Mouse (Mus musculus) ES-Bruce4 (cell line): ENCODE results near the gene Krtap8-1. TPM values are rescaled to one million over a fixed set of nuclear protein-coding genes. Genes with fewer than 3 reads are reported as not detected.

ENCODE experiments used
- H3K27ac ChIP-seq: 2 replicates; pipeline ENCODE4 v1.5.1; 2012; ENCODE audit warnings: low read length, inconsistent platforms; ENCODE audit not compliant: insufficient read depth
- H3K27me3 ChIP-seq: 2 replicates; pipeline ENCODE4 v1.6.1; 2012; ENCODE audit warnings: mild to moderate bottlenecking, low read length, inconsistent platforms; ENCODE audit not compliant: control insufficient read depth, poor library complexity, insufficient read depth, severe bottlenecking
- H3K36me3 ChIP-seq: 2 replicates; pipeline ENCODE4 v1.6.1; 2012; ENCODE audit warnings: inconsistent platforms, mild to moderate bottlenecking, low read length, moderate library complexity; ENCODE audit not compliant: control insufficient read depth, poor library complexity, insufficient read depth, severe bottlenecking
- H3K4me1 ChIP-seq: one replicate; pipeline ENCODE4 v1.8.1; 2011; ENCODE audit warnings: low read length; ENCODE audit not compliant: control insufficient read depth, insufficient read depth
- H3K4me3 ChIP-seq: 2 replicates; pipeline ENCODE4 v1.5.1; 2011; ENCODE audit warnings: low read depth, mild to moderate bottlenecking, low read length
- H3K9ac ChIP-seq: 2 replicates; pipeline ENCODE4 v1.6.1; 2012; ENCODE audit warnings: low read depth, mild to moderate bottlenecking, inconsistent platforms; ENCODE audit not compliant: poor library complexity, severe bottlenecking
- H3K9me3 ChIP-seq: replicated peaks from 2 replicates; pipeline ENCODE4 v1.6.1; 2012; ENCODE audit warnings: mild to moderate bottlenecking, low read length, inconsistent platforms; ENCODE audit not compliant: control insufficient read depth, poor library complexity, insufficient read depth, severe bottlenecking
- CTCF ChIP-seq: IDR thresholded peaks from one replicate; pipeline ENCODE4 v1.8.1; 2011; ENCODE audit warnings: low read depth, low read length
- EP300 ChIP-seq: IDR thresholded peaks from 2 replicates; pipeline ENCODE4 v1.6.1; 2011; ENCODE audit warnings: low read depth, low read length; ENCODE audit not compliant: insufficient read depth
- POLR2A ChIP-seq: IDR thresholded peaks from one replicate; pipeline ENCODE4 v1.8.1; 2011; ENCODE audit warnings: low read length; ENCODE audit not compliant: insufficient read depth
- polyA plus RNA-seq: library from polyadenylated mRNA; stranded (reverse); fragments of >200 nt; gene quantifications from 2 replicates; pipeline ENCODE4 v1.2.4, GENCODE M21; 2011; ENCODE audit warnings: low read depth; ENCODE audit not compliant: missing spikeins, insufficient read depth, insufficient read length

The Krtap8-1 gene
- not detected in 2 replicates for polyA plus RNA-seq

- no peak for TF ChIP-seq POLR2A
- no peak for TF ChIP-seq CTCF
- no peak for TF ChIP-seq EP300
- Histone ChIP-seq H3K4me3 (no peak within 1 kb of the TSS), H3K9ac (no peak within 1 kb of the TSS), H3K27me3 (no peaks in the 10 kb centered on the region), H3K36me3 (no peaks in the 10 kb centered on the region), H3K9me3 (no peaks in the 10 kb centered on the region), H3K4me1 (no peaks in the 10 kb centered on the region), H3K27ac (no peak within 1 kb of the TSS)
These were observed at the start of gene Krtap8-1 for GRCm38 (mm10) chr16:89487852-89488251. Gene Krtap8-1, minus strand, starts transcription at chr16:89487952.

DNA sequence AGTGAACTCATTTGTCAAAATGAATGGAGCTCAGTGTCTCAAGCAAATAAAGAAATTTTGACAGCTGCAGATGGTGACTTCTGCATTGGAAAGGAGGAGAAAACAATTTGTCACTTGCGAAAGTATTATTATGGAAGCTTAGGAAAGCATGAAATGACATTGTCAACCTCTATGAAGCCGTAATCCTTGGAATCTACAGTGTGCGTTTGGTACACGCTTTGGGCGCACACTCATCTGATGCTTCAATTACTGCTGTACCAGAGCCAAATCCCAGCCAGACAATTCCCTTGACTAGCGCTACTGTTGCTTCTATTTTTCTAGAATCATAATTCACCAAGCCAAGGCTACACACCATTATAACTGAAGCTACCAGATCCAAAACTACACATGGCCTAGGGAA, 49.6 kb upstream of the Krtap8-1 start:
- Histone ChIP-seq H3K9ac (no peak overlapping the region), H3K27ac (no peak overlapping the region), H3K36me3 (no peaks in the 10 kb centered on the region), H3K4me3 (no peak overlapping the region), H3K9me3 (no peaks in the 10 kb centered on the region), H3K4me1 (no peaks in the 10 kb centered on the region), H3K27me3 (no peaks in the 10 kb centered on the region)
- TF ChIP-seq CTCF (no peak), EP300 (no peak), POLR2A (no peak)

DNA sequence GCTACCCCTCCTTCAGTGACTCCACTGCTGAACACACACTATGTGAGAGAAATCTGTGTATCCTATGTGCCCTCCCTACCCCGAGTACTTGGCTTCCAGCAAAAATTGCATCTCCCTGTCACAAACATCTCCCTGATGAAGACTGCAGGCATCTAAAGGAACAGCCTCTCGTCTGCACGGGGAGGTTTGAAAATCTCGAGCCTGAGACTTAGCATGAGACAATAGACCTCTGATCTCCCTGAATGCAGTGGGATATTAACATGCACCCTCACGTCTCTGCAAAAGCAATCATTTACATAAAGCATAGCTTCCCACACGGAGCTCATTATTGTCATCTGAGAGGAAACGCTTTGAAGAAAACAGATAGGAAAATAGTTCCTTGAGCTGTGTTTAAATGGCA, 42.8 kb upstream of the Krtap8-1 start:
- H3K27me3 ChIP-seq, result no peaks in the 10 kb centered on the region
- no peak overlapping the region for H3K27ac ChIP-seq
- TF ChIP-seq EP300 (no peak), CTCF (no peak), POLR2A (no peak)

DNA sequence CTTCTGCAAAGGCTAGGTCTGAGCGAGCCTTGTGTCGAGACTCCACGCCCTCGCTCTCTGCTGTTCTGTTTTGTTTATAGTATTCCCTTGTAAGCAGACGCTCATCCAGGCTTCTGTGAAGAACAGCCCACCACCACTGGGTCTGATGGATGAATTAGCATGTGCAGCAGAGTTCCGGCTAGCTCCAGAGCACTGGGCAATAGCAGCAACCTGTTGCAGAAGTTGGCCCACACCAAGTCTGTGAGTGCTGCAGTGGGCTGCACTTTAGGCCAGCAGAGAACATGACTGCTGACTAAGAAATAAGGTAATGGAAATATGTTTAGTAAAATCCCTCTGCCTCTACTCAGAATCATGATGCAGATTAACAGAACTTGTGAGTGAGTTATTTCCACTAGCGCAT, 42.1 kb upstream of the Krtap8-1 start:
- TF ChIP-seq EP300 (no peak), CTCF (no peak), POLR2A (no peak)
- H3K9me3 ChIP-seq, result no peaks in the 10 kb centered on the region
- no peaks in the 10 kb centered on the region for H3K4me1 ChIP-seq
- H3K27ac ChIP-seq, result no peak overlapping the region
- no peak overlapping the region for H3K9ac ChIP-seq
- H3K27me3 ChIP-seq, result no peaks in the 10 kb centered on the region
- H3K36me3 ChIP-seq, result no peaks in the 10 kb centered on the region
- no peak overlapping the region for H3K4me3 ChIP-seq

More for the DNA sequence above, 42.8 kb upstream of the Krtap8-1 start:
- Histone ChIP-seq H3K4me3 (no peak overlapping the region), H3K9me3 (no peaks in the 10 kb centered on the region), H3K36me3 (no peaks in the 10 kb centered on the region), H3K4me1 (no peaks in the 10 kb centered on the region), H3K9ac (no peak overlapping the region)

DNA sequence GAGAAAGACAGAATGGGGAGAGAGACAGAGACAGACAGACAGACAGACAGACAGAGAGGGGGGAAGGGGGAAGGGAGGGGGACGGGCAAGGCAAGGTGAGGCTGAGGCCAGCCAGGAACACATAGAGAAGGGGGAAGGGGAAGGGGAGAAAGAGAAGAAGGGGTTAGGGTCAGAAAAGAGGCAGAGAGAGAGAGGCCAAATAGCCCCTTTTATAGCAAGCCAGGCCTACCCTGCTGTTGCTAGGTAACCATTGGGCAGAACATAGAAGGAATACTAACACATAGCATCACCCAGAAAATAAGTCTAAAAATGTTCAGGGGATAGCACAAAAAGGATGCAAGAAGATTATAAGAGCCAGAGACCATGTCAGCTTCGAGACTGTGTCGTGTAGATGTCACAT, 40.6 kb upstream of the Krtap8-1 start:
- Histone ChIP-seq H3K9me3 (no peaks in the 10 kb centered on the region), H3K4me3 (no peak overlapping the region), H3K27me3 (no peaks in the 10 kb centered on the region), H3K27ac (no peak overlapping the region), H3K36me3 (no peaks in the 10 kb centered on the region), H3K9ac (no peak overlapping the region), H3K4me1 (no peaks in the 10 kb centered on the region)
- TF ChIP-seq EP300 (no peak), CTCF (no peak), POLR2A (no peak)

- no peak overlapping the region for H3K4me3 ChIP-seq
- no peaks in the 10 kb centered on the region for H3K27me3 ChIP-seq
- H3K4me1 ChIP-seq, result no peaks in the 10 kb centered on the region
- H3K9me3 ChIP-seq, result peaks cover 4% of the 10 kb centered on the region; the same call in 1 of the 2 replicates
- H3K27ac ChIP-seq, result no peak overlapping the region
- H3K9ac ChIP-seq, result no peak overlapping the region
- TF ChIP-seq POLR2A (no peak), CTCF (no peak), EP300 (no peak)
- no peaks in the 10 kb centered on the region for H3K36me3 ChIP-seq
These were observed 33.2 kb upstream of the Krtap8-1 start for GRCm38 (mm10) chr16:89520996-89521395.
